Mouse (Mus musculus) thymus, postnatal 0 days (tissue): ENCODE measurements around the gene Phactr2. TPM values are rescaled to one million over a fixed set of nuclear protein-coding genes. Genes with fewer than 3 reads are reported as not detected.
"Not testable (repeated sequence)": the region's sequence is repeated elsewhere in the genome, so short reads cannot be mapped to it uniquely, and the experiment has no call there.

Experiments used
- DNase-seq: peaks from one replicate; pipeline ENCODE4 v3.0.0-alpha.2; 2015; ENCODE audit warnings: low spot score
- polyA plus RNA-seq: library from polyadenylated mRNA; unstranded; fragments of >200 nt; fragmentation: Nextera tagmentation; extraction: Ambion mirVana; gene quantifications from 2 replicates; pipeline ENCODE4 v1.2.1, GENCODE M21; 2015

Phactr2 gene
- polyA plus RNA-seq, 1 experiment from 2014 or later, result 7.0 TPM

DNA sequence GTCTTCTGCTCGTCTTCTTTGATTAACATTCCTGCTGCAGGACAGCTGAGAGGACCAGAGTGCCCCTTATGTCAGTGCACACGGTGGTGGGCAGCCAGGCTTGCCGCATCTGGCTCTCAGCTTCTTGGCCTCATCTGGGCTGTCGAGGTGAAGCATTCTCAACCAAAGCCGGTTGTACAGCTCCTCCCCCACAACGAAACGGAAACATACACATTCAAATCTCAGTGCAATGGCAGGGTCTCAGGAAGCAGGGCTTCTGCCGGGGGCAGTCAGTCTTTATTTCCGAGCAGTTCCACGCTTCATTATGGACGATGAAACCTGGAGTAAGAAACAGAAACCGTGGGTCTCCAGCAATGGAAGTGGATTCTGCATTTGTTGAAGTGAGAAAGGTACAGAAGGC, 260.3 kb downstream of the Phactr2 start:
- DNase-seq, result no peak

DNA sequence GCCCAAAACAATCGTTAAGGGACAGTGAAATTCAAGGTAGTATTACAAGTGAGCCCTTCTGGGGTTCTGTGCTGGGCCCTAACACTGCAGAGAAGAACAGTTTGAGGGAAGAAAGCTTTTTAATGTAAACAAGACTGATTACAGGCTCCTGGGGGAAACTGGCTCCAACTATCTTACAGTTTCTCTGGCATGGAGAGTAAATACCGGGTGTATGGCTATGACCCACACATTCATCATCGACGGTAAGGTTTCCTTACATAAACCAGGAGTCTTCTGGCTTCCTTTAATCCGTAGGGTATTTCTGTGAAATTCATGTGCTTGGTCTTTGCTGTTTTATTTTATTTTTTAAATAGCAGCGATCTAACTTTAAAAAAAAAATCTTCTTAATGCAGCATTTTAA, 261.4 kb downstream of the Phactr2 start:
- no peak for DNase-seq

DNA sequence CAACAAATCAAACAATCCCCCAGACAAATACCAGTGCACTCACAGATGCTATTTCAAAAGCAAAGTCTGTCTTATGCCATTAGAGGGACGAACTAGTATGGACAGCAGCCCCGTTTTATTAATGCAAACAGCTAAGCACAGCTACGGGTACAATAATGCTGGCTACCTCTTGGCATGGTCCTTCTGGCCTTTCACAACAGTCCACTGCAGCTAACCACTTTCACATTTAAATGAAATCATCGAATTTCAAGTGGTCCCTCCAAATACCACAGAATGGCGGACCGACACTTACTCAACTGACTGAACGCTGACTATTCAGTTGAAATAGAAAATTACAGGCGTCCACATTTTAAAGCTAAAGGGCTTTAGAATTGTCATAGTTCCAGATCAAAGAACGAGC, 261.9 kb downstream of the Phactr2 start:
- no peak for DNase-seq

DNA sequence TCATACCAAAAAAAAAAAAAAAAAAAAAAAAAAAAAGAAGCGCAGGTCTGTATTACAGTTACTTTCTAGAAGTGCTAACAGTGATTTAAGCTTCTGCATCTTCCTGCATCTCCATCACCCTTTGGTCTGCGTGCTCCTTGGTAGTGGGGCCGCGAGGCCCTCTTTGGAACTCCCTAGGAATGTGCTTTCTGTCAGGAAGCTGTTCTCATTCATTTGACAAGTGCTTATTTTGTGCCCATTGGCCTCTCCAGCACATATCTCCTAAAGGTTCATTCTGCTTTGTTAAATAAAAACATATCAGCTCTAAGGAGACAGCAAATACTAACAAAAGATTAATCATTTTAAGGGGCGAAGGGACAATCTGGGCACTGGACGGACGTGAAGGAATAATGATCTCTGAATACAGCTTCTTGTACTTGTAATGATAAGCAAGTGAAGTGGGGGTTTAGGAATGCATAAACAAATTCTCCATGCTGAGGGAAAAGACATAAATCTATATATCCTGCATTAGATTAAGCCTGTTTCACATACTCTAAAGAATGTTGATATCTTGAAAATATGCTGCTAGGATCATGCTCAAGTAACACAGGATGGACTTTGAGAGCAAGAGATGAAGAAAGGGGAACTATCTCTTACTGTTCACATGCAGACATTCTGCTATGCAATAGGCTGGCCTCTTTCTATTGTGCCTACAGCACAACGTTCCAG, 264.1 kb downstream of the Phactr2 start:
- DNase-seq, result no peak

DNA sequence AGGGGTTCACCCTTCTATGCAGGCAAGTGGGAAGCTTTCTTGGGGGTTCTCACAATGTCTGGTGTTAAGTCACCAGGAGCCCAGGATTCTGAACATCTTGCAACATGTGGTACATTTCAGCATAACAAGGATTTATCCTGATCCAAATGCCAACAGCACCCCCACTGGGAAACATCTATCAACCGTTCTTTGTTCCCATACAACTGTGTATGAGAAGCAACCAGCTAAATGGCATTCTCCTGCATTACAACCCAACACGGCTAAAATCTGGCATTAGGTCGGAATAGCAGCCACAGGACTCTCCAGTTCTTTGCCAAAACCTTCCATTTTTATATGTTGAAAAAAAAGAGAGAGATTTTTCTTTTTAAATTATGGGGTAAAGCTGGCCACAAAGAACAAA, 264.7 kb downstream of the Phactr2 start:
- DNase-seq, result no peak

DNA sequence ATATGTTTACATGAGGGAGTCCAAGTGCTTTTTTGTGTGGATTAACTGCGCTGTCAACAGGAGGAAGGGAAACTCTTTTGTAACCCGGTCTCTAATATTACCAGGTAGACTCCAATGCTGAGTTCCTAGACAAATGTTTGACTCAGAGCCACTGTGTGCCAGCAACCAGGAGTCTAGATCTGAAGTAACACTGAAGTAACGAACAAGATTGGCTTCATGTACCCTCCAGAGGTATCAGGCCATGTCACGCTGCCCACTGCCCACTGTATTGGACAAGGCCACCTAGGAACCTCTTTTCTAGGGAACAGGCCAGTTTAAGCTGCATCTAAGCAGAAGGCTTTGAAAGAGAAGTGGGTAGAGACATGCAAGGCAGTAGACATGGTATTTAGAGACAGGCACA, 265.2 kb downstream of the Phactr2 start:
- no peak for DNase-seq

DNA sequence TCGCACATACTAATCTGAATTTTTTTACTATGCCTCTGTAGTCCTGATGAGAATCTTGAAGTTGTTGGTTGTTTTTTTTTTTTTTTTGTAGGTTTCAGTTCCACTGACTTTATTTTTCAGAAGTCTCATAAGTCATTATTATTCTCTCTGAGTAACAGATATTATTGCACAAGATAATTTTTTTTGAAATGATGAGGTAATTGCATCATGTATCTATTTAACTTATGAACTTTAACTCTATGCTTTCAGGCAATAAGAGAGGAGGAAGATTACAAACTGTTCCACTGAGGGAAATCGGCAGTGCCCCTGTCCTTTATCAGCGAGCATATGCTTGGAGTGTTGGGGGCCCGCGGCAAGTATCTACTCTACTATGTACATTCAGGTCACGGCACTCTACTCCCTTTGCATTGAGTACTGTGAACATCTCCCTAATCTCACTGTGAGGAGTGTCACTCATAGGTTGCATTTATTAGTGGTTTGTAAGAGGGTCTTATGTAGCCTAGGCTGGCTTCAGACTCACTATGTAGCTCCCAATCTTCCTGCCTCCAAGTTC, 272.4 kb downstream of the Phactr2 start:
- DNase-seq, result no peak

DNA sequence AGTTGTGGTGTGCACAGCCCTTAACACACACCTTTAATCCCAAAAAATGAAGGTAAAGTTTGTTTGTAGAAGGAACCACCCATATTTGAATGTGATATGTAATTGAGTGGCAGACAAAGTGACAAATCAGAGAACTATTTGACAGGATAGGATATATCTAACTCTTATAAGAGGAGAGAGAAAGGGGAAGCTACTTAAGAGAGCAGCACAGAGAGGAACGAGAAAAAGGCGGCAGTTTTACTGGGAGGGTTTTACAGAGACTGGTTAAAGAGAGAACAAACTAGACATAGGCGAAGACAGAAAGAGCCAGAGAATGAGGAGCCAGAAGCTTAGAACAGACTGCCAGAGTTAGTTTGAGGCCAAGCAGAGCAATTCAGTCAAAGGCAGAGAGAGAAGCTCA, 273.4 kb downstream of the Phactr2 start:
- no peak for DNase-seq

DNA sequence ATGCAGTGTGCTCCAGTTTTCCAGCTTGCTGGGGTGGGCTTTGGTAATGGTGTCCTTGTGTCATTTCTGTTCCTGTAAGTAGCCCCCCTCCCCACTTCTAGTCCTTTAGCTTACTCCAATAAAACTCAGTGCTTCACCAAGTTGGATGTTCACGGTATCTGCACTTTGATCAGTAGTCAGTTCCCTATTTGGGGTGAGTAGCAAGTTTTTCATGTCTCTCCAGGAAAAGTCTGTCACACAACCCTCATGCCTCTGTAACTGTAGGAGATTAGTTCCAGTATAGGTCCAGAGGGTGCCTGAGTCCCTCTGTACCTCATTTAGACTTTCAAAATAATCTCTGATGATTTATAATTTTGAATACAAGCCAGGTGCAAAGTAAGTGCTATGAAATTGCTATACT, 275.0 kb downstream of the Phactr2 start:
- DNase-seq, result no peak

DNA sequence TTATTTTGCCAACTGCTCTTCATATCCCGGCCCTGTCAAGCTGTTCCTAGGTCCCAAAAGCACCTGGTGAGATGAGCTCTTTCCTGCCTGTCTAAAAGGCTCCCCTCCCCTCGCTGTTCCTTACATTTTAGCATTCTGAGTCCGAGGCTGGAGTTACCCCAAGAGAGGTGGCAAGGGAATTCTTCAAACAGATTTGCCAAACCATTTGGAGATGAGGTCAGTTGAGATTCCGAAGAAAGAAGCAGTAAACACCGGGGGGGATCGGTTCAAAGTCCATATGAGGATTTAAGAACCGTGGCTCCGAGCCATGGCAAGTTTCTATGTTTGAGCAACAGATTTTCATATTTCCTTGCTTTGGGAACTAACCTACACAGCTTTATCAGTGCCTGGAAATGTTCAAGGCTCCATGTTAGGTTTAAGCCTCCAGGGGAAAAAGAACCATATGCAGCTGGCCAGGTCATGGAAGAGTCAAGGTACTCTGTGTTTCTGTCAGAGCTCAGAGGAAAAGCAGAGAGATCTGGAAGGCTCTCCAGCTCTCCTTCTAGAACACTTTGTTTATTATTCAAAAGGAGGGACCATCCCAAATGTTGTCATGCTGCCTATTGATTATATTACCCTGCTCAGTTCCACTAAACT, 277.2 kb downstream of the Phactr2 start:
- no peak for DNase-seq

DNA sequence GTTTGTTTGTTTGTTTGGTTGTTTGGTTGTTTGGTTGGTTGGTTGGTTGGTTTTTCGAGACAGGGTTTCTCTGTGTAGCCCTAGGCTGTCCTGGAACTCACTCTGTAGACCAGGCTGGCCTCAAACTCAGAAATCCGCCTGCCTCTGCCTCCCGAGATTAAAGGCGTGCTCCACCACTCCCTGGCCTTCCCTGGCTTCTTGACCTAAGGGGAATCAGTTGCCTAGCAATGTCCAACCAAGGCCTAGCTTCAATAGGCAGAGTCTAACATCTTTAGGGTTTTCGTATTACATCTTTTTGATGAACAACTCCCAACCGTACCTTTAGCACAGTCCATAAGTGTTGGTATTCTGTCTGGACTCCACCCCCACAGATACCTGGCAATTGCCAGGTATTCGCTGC, 280.7 kb downstream of the Phactr2 start:
- DNase-seq, result not testable (repeated sequence)

DNA sequence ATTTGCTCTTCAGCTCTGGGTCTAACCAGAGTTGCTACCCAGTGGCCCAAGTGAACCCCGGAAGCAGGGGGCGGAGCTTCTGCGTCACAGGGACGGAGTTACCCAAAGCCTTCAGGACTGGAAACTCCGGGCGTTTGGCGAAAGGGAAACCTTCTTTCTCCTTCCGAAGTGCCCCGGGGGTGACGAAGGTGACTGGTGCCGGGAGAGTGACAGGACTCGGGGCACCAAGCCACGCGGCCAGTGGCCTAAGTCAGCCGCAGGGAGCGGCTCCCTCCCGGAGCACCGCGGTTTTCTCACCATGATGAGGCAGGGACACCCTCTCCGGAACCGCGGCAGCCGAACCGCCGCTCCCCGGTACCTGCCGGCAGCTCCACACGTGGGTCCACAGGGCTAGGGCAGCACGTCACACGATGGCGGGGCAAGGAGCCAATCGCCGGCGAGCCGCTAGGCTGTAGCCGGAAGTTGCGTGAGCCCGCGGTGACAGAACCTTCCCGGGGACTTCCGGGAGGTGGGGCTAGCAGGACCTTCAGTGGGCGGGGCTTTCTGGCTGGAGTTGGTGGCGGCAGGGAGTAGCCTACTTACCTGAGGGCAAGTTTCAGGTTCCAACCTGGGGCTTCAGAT, 281.4 kb downstream of the Phactr2 start, which contains the start of gene Ltv1:
Gene Ltv1 (minus strand): TSS at position 438 of the 621 bp plus-strand sequence.
- peak; percentile 94 for DNase-seq

DNA sequence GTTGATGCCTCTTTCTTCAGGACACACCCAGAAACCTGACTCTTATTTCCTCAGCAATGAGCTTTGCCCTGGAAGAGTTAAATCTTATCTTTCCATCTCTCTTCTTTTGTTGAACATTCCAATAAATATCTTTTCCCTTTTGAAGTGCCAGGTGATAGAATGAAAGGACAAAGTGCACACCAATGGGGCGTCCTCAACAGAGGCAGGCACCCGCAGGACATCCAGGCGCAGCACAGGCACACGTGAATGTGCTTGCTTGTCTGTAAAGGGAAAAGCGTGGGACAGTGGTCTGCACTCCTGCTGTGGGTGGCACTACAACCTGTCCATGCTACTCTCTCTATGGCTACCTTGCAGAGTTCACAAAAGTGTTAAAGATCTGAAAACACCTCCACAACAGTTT, 284.3 kb downstream of the Phactr2 start:
- DNase-seq, result no peak

DNA sequence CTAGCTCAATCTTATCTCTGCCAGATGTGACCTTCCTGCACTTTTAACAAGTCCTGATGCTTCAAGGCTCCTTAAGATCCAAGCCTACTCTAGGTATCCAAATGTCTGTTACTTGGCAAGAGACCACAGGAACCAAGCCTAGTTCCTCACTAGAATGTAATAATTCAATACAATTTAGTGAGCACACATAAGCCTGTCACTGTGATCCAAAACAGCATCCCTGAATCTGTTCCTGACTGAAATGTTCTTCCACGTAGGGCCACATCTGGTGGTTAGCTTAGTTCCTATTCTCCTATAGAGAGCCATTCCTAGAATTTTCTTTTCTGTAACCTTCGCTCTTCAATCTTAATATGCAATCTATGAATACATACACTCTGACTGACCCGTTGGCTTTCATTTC, 287.5 kb downstream of the Phactr2 start:
- no peak for DNase-seq

DNA sequence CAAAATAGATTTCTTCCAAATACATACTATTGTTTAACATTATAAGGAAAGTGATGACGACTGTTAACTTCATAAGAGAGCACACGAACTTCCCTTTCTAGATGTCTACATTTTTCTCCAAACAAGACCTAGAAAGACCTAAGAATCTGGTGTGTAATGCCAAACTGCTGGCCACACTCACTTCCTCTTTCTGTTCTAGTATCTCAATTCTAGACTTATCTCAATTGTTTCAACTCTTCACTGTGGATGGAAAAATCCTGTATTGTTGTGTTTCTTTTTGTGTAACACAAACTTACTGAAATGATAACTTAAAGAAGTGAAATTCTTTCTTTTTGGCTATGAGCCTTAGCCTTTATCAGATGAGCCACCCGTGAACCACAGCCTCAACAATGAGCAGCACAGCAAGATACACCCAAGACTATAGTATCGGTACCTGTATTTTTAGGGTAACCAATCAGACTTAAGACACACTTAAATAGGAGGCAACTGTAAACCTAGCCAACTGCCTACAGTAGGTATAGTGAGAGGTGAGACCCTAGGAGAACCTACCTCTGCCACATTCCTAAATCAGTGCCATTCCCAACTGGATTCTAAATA, 289.9 kb downstream of the Phactr2 start:
- DNase-seq, result no peak

DNA sequence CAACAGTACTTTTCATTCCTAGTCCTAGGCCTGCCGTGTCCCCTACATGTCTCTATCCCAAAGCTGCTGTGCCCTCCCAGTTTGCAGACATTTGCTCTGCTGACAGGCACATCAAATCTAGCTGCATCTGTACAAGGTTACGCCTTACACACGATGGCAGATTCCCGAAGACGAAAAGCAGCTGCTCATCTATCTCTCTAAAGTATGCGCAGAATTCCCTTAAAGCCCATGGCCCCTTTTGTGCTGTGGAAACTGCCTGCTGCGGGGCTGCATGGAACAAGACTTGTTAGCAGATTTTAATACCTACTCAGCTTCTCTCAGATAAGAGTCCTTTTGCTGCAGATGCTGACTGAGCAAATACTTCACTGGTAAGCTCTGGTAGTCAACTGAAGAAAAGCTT, 294.0 kb downstream of the Phactr2 start:
- DNase-seq, result no peak

DNA sequence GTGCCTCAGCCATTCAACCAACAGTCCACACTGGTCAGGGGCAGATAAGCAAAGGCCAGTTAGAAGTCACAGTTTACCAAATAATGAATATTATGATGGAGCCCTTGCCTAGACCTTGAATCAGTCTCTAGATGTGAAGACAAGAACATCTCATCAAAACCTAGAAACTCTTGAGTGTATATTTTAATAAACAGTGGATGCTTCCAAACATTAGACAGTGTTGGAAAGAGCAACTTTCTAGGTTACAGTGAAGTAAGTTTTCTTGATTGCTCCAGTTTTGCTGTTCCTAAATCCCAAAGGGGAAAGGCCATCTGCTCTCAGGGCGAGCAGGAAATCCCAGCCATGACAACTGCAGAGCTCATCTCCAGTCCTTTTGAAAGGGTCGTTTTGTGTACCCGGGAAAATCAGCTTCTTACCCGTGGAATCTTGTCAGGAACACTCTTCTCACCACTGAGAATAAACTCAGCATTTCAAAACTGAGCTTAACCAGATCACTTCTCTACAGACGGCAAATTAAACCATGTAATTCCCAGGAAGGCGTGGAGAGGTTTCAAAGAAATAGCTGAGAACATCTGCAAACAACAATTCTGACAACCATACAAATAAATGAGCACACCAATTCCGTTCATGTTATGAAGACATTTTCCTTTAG, 296.1 kb downstream of the Phactr2 start, which contains the start of gene Zc2hc1b:
Gene Zc2hc1b (minus strand): TSS at position 51 of the 652 bp plus-strand sequence.
- DNase-seq, result no peak

DNA sequence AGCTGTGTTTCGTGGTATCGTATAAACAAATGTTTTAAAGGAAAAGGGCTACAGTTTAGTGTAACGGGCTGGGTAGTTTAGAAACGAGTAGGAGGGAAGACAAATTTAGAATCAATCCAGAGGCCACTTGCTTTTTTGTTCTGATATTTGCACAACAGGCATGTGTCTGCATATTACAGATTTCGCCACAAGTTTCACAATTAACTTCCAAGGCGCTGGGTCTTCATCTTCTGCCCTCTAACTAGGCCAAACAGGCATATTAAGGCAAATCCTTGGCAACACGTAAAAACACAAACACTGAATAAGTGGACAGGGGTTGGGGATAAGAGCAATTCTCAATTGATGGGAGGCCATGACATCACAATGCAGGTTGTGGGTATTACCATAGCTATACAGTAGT, 298.3 kb downstream of the Phactr2 start:
- DNase-seq, result no peak

DNA sequence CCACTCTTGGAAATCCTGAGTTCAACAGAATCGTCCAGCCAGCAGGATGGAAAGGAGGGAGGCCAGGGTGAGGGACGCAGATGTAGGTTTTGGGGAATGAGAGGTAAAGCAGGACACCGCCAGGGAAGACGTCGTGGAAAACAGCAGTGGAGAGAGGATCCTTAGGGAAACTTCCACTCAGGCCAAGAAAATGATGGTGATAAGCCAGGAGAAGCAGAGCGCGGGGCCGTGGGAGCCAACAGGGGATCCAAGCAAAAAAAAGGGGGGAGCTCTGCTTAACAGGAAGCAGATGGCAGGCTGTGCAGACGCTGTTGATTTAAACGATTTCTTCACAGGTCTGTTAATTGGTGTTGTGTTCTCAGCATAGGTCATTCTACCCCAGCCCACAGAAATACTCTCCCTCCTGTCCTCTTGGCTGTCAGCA, 301.4 kb downstream of the Phactr2 start:
- peak; percentile 14 for DNase-seq

DNA sequence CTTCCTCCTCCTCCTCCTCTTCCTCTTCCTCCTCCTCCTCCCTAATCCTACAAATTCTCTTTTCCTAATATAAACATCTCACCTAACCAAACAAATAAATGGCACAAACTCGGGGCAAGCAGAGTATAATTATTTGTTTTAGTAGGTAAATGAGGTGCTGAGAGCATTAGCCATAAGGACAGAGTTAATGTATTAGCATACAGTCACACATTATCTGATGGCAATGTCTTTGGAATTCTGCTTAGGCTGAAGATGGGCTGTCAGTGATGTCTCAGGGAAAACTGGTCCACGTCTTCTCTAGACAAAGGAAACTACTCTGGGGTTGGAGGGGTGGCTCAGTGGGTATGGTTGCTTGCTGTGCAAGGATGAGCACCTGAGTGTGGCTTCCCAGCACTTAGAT, 302.8 kb downstream of the Phactr2 start:
- no peak for DNase-seq

DNA sequence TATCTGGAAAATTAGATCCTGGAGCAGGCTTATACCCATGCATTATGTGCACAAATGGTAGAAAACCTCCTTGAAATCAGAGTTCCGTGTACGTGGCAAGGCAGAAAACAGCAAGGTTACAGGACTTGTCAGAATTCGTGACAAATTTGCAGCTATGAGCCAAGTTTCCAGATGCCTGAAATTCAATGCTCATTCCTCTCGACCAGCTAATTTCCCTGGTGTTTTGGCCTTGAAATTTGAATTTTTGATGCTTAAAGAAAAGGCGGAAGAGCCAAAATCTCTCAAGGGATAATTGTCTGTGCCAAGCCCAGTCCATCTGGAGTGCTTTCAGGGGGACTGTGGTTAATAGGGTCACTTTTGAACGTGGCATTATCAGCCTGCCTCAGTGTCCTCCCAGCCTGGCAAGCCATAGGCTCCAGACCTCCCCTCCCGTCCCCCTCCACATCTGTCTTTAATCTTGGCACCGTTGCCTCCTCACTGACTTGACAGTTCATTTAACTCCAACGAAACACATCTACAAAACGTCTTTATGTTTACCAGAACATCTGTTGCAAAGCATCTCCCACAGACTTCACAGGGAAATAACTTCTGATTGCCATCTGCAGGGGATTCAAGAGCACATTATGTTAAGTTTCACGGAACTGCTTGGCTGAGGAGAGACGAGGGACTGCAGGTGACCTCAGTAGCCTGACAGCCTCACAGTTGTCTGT, 303.3 kb downstream of the Phactr2 start:
- peak; percentile 27 for DNase-seq
